Mouse (Mus musculus) forebrain, embryonic 15.5 days (tissue): Measurements from ENCODE around the gene Myo3b. TPM values are rescaled to one million over a fixed set of nuclear protein-coding genes. Genes with fewer than 3 reads are reported as not detected.
A peak's percentile ranks its signal among the peaks of the same experiment; 100 is the strongest.

Experiments used
- ATAC-seq: fragments of 200-750 bp; cut with Nextera tagmentation; replicated peaks from 2 replicates; pipeline ENCODE4 v1.8.0; 2017; ENCODE audit warnings: mild to moderate bottlenecking, moderate TSS enrichment, moderate library complexity
- H3K27ac ChIP-seq: fragments of 300-500 bp; sonication (generic); replicated peaks from 2 replicates; pipeline ENCODE4 v1.5.1; 2015; ENCODE audit warnings: mild to moderate bottlenecking, inconsistent platforms
- H3K27me3 ChIP-seq: fragments of 300-500 bp; sonication (generic); 2 replicates; pipeline ENCODE4 v1.6.1; 2015; ENCODE audit warnings: inconsistent platforms
- H3K36me3 ChIP-seq: fragments of 300-500 bp; sonication (generic); 2 replicates; pipeline ENCODE4 v1.6.1; 2015; ENCODE audit warnings: mild to moderate bottlenecking, inconsistent platforms
- H3K4me1 ChIP-seq: fragments of 300-500 bp; sonication (generic); 2 replicates; pipeline ENCODE4 v1.6.1; 2015; ENCODE audit warnings: inconsistent platforms
- H3K4me2 ChIP-seq: fragments of 300-500 bp; sonication (generic); replicated peaks from 2 replicates; pipeline ENCODE4 v1.6.1; 2015; ENCODE audit warnings: mild to moderate bottlenecking, inconsistent platforms
- H3K4me3 ChIP-seq: fragments of 300-500 bp; sonication (generic); 2 replicates; pipeline ENCODE4 v1.5.1; 2015; ENCODE audit warnings: mild to moderate bottlenecking, inconsistent platforms
- H3K9ac ChIP-seq: fragments of 300-500 bp; sonication (generic); replicated peaks from 2 replicates; pipeline ENCODE4 v1.6.1; 2015; ENCODE audit warnings: mild to moderate bottlenecking, inconsistent platforms
- H3K9me3 ChIP-seq: fragments of 300-500 bp; sonication (generic); 2 replicates; pipeline ENCODE4 v1.6.1; 2016; ENCODE audit warnings: inconsistent platforms
- WGBS: fragments of 180-500 bp; shearing (Covaris S2); methylation state at CpG from one replicate; pipeline ENCODE4 v1.1.7; 2015; ENCODE audit warnings: mixed read lengths; 5-methylcytosine and 5-hydroxymethylcytosine counted together
- polyA plus RNA-seq: library from polyadenylated mRNA; unstranded; fragments of >200 nt; fragmentation: Nextera tagmentation; extraction: Ambion mirVana; gene quantifications from 2 replicates; pipeline ENCODE4 v1.2.1, GENCODE M21; 2015

Myo3b gene
- polyA plus RNA-seq, 1 experiment from 2014 or later: 0.24 TPM

GRCm38 (mm10) chr2:70463606-70464005, 424.7 kb downstream of the Myo3b start:
- no peaks in the 10 kb centered on the region; the same call in 1 of the 2 replicates for H3K27me3 ChIP-seq
- H3K36me3 ChIP-seq: no peaks in the 10 kb centered on the region
- WGBS: 83% methylated on average over 1 of the region's 1 CpGs
- no peaks in the 10 kb centered on the region for H3K9me3 ChIP-seq
- ATAC-seq: no peak
- no peak overlapping the region for H3K4me2 ChIP-seq
- no peaks in the 10 kb centered on the region for H3K4me1 ChIP-seq
- H3K27ac ChIP-seq: no peak overlapping the region
- H3K9ac ChIP-seq: no peak overlapping the region
- no peak overlapping the region for H3K4me3 ChIP-seq

- H3K36me3 ChIP-seq: no peaks in the 10 kb centered on the region
- 11% methylated on average over 5 of the region's 5 CpGs for WGBS
- no peak for ATAC-seq
- no peak overlapping the region for H3K4me2 ChIP-seq
- peaks cover 36% of the 10 kb centered on the region for H3K4me1 ChIP-seq
- no peak overlapping the region for H3K9ac ChIP-seq
- H3K4me3 ChIP-seq: no peak overlapping the region
- H3K27ac ChIP-seq: no peak overlapping the region
- H3K27me3 ChIP-seq: peaks cover 61% of the 10 kb centered on the region
- H3K9me3 ChIP-seq: no peaks in the 10 kb centered on the region
Observed at GRCm38 (mm10) chr2:70471136-70471535, 432.2 kb downstream of the Myo3b start.

- Histone ChIP-seq H3K4me3 (peak overlapping the region; percentile 36), H3K4me2 (peak overlapping the region; percentile 68), H3K27me3 (peaks cover 70% of the 10 kb centered on the region), H3K9ac (peak overlapping the region; percentile 25), H3K36me3 (no peaks in the 10 kb centered on the region), H3K4me1 (peaks cover 45% of the 10 kb centered on the region), H3K9me3 (no peaks in the 10 kb centered on the region), H3K27ac (no peak overlapping the region)
- ATAC-seq: no peak
- under 1% methylated on average over 48 of the region's 48 CpGs for WGBS
Observed at GRCm38 (mm10) chr2:70471861-70472620, 433.1 kb downstream of the Myo3b start.

Other genes with a start within 250 kb of the Myo3b start
- gene Ccdc173, start 249.6 kb upstream of the Myo3b start, polyA plus RNA-seq: 2.6 and 3.1 TPM in 2 replicates
- gene Phospho2, start 249.5 kb upstream of the Myo3b start, polyA plus RNA-seq: 36.7 and 38.5 TPM in 2 replicates
- 64.5 TPM in 2 replicates for gene Klhl23, start 217.2 kb upstream of the Myo3b start, polyA plus RNA-seq
- 299 and 312 TPM in 2 replicates for gene Ssb, start 177.6 kb upstream of the Myo3b start, polyA plus RNA-seq
- 27.2 and 34.6 TPM in 2 replicates for gene Mettl5, start 153.5 kb upstream of the Myo3b start, polyA plus RNA-seq
- gene Ubr3, start 141.9 kb upstream of the Myo3b start, polyA plus RNA-seq: 15.2 and 16.2 TPM in 2 replicates